Mouse (Mus musculus): ENCODE measurements around the gene Zfp296. TPM values are rescaled to one million over a fixed set of nuclear protein-coding genes. Genes with fewer than 3 reads are reported as not detected.
"Not testable (repeated sequence)": the region's sequence is repeated elsewhere in the genome, so short reads cannot be mapped to it uniquely, and the experiment has no call there.

The Zfp296 gene
- total RNA-seq, 2 experiments from 2014 or later, result 0.22 to 0.24 TPM

- intact Hi-C loops (cut with DNase I), result no loop called here
- DNase-seq, result peak; percentile 97
Measured at GRCm38 (mm10) chr7:19603849-19604605, 26.9 kb downstream of the Zfp296 start, which contains the start of gene Clasrp. Gene Clasrp (minus strand): TSS chr7:19604486.

- intact Hi-C loops (cut with DNase I); DNase-seq: not testable (repeated sequence)
Measured at GRCm38 (mm10) chr7:19604606-19605214, 27.6 kb downstream of the Zfp296 start.

- intact Hi-C loops (cut with DNase I), result no loop called here
- DNase-seq, result no peak
Measured at GRCm38 (mm10) chr7:19607291-19607690, 30.2 kb downstream of the Zfp296 start.

- intact Hi-C loops (cut with DNase I), result no loop called here
- DNase-seq, result no peak
Measured at GRCm38 (mm10) chr7:19609641-19610332, 32.7 kb downstream of the Zfp296 start.

GRCm38 (mm10) chr7:19610969-19611368, 33.9 kb downstream of the Zfp296 start:
- intact Hi-C loops (cut with DNase I), result no loop called here
- no peak for DNase-seq

- no peak for DNase-seq
- intact Hi-C loops (cut with DNase I), result no loop called here
Measured at GRCm38 (mm10) chr7:19615036-19615577, 38.0 kb downstream of the Zfp296 start.

GRCm38 (mm10) chr7:19619004-19619801, 42.1 kb downstream of the Zfp296 start:
- intact Hi-C loops (cut with DNase I), result no loop called here
- DNase-seq, result peak; percentile 71

GRCm38 (mm10) chr7:19620811-19621210, 43.7 kb downstream of the Zfp296 start:
- no peak for DNase-seq
- intact Hi-C loops (cut with DNase I), result no loop called here

GRCm38 (mm10) chr7:19622241-19622640, 45.2 kb downstream of the Zfp296 start:
- no peak for DNase-seq
- intact Hi-C loops (cut with DNase I), result no loop called here

- intact Hi-C loops (cut with DNase I), result no loop called here
- no peak for DNase-seq
Measured at GRCm38 (mm10) chr7:19623433-19623832, 46.3 kb downstream of the Zfp296 start.

- intact Hi-C loops (cut with DNase I), result no loop called here
- DNase-seq, result no peak
Measured at GRCm38 (mm10) chr7:19627721-19628120, 50.6 kb downstream of the Zfp296 start.

- DNase-seq, result no peak
- intact Hi-C loops (cut with DNase I), result no loop called here
Measured at GRCm38 (mm10) chr7:19628192-19628535, 51.1 kb downstream of the Zfp296 start.

GRCm38 (mm10) chr7:19628536-19629360, 51.7 kb downstream of the Zfp296 start:
- peak; percentile 88 for DNase-seq
- intact Hi-C loops (cut with DNase I), result no loop called here

- peak; percentile 92 for DNase-seq
Measured at GRCm38 (mm10) chr7:19629361-19629734, 52.3 kb downstream of the Zfp296 start, which contains the start of gene Relb. Gene Relb (minus strand): TSS chr7:19629438.

More at GRCm38 (mm10) chr7:19629361-19629734, 52.3 kb downstream of the Zfp296 start, which contains the start of gene Relb:
- intact Hi-C loops (cut with DNase I), result no loop called here

Other genes starting within 250 kb of the Zfp296 start
- 10 to 100 TPM; 60.1 to 70.9 TPM for gene Ercc1, start 232.5 kb upstream of the Zfp296 start, total RNA-seq (2021)
- 10 to 100 TPM; 15.9 to 18.7 TPM for gene Cd3eap, start 217.8 kb upstream of the Zfp296 start, total RNA-seq (2021)
- gene Ppp1r13l, start 217.5 kb upstream of the Zfp296 start, total RNA-seq (2021), result 1 to 10 TPM; 6.0 to 6.4 TPM
- gene Ercc2, start 195.3 kb upstream of the Zfp296 start, total RNA-seq (2021), result 10 to 100 TPM; 46.1 to 62.8 TPM
- 1 to 10 TPM; 1.2 to 1.3 TPM for gene Klc3, start 173.2 kb upstream of the Zfp296 start, total RNA-seq (2021)
- gene Ckm, start 172.5 kb upstream of the Zfp296 start, total RNA-seq (2021), result not detected
- gene Mark4, start 118.5 kb upstream of the Zfp296 start, total RNA-seq (2021), result 100 to 1,000 TPM; 118 to 119 TPM
- under 1 TPM; 0.42 to 0.46 TPM for gene Exoc3l2, start 114.0 kb upstream of the Zfp296 start, total RNA-seq (2021)
- 1 to 10 TPM; 8.5 to 8.8 TPM for gene Bloc1s3, start 68.9 kb upstream of the Zfp296 start, total RNA-seq (2021)
- 10 to 100 TPM; 17.9 to 19.0 TPM for gene Trappc6a, start 68.9 kb upstream of the Zfp296 start, total RNA-seq (2021)
- gene Nkpd1, start 59.4 kb upstream of the Zfp296 start, total RNA-seq (2021), result under 1 TPM; 0.90 to 0.91 TPM
- 10 to 100 TPM; 81.1 to 85.1 TPM for gene Ppp1r37, start 14.2 kb upstream of the Zfp296 start, total RNA-seq (2021)
- gene Gemin7, start 308 bp downstream of the Zfp296 start, total RNA-seq (2021), result 10 to 100 TPM; 56.0 to 58.2 TPM
- gene Clasrp, start 27.2 kb downstream of the Zfp296 start, total RNA-seq (2021), result 100 to 1,000 TPM in 1 of 2 experiments, 10 to 100 TPM in 1; 98.0 to 106 TPM
- 1 to 10 TPM; 5.5 to 7.5 TPM for gene Relb, start 52.2 kb downstream of the Zfp296 start, total RNA-seq (2021)
- gene Clptm1, start 87.7 kb downstream of the Zfp296 start, total RNA-seq (2021), result 100 to 1,000 TPM; 105 to 115 TPM
- gene Apoc2, start 100.7 kb downstream of the Zfp296 start, total RNA-seq (2021), result not detected
- not detected for gene Gm44805, start 104.1 kb downstream of the Zfp296 start, total RNA-seq (2021)
- not detected for gene Apoc4, start 104.2 kb downstream of the Zfp296 start, total RNA-seq (2021)
- gene Apoc1, start 115.4 kb downstream of the Zfp296 start, total RNA-seq (2021), result 1 to 10 TPM; 2.1 to 3.6 TPM
- gene Apoe, start 121.9 kb downstream of the Zfp296 start, total RNA-seq (2021), result 100 to 1,000 TPM; 576 to 662 TPM
- gene Tomm40, start 138.2 kb downstream of the Zfp296 start, total RNA-seq (2021), result 100 to 1,000 TPM in 1 of 2 experiments, 10 to 100 TPM in 1; 95.8 to 104 TPM
- 10 to 100 TPM; 35.7 to 36.4 TPM for gene Nectin2, start 173.2 kb downstream of the Zfp296 start, total RNA-seq (2021)
- 1 to 10 TPM; 6.8 to 7.4 TPM for gene Bcam, start 193.7 kb downstream of the Zfp296 start, total RNA-seq (2021)
- gene Cblc, start 219.5 kb downstream of the Zfp296 start, total RNA-seq (2021), result under 1 TPM in 1 of 2 experiments, not detected in 1; 0.93 TPM
- gene Bcl3, start 245.5 kb downstream of the Zfp296 start, total RNA-seq (2021), result 1 to 10 TPM in 1 of 2 experiments, under 1 TPM in 1; 0.76 to 1.3 TPM

All from left cerebral cortex, postnatal 4 days (tissue).